Mouse (Mus musculus): ENCODE data around the gene Epha4.

Epha4 gene

GRCm38 (mm10) chr1:77514963-77515650 is at the start of gene Epha4:
Gene Epha4 (minus strand): TSS chr1:77515088.
- no peak for DNase-seq (ENCODE audit: extremely low read depth, insufficient read length, low spot score)

DNA sequence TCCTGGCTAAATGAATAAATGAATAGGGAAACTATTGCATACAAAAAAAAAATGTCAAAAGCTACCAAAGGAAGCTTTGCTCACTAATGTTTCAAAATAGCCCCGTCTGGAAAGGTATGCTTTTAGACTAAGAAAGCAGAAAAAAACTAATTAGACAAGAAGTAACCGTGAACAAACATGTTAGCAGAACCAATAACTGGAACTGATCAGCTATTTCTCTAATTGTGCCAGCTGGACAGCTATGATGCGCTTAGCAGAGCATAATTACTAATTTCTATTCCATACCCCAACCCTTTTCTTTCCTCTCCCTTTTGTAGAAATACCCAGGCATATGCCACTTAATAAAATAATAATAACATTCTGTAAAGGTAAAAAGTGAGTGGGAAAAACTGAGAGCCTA is 41.3 kb upstream of the Epha4 start:
- DNase-seq (ENCODE audit: extremely low read depth, insufficient read length, low spot score), result no peak

DNA sequence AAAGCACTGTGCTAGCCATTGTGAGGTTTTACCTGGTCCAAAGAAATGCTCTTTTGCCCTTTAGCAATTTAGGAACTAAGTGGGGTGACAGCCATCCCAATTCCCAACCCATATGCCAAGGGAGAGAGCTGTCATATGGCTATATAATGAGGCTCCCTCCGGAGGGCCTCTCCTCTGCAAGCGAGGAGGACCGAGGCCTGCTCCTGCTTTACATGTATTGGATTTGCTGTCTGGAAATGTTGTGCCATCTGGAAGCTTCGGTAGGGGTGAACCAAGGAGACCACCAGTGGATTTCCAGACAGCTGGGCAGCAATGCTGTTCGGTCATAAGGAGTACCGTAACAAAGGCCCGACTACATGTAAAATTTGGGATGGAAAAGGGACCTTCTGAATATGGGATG is 37.0 kb upstream of the Epha4 start:
- no peak for DNase-seq (ENCODE audit: extremely low read depth, insufficient read length, low spot score)

DNA sequence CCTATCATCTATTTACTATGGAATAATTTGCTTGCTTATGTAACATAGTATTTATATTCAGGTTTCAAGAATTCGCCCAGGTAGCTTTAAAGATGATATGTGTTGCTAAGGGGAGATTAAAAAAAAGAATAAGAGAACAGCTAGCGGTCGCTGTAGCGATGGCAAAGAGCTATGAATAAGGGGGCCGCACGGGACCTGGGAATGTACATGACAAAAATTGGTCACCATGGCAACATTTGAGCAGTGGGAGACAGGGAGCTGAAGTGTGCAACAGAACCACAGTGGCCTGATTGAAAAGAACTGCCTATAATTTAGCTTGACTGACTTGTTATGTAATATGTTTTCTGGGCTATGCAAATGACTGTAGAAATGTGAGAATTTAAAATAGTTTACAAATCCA is 30.8 kb upstream of the Epha4 start:
- DNase-seq (ENCODE audit: extremely low read depth, insufficient read length, low spot score), result no peak

DNA sequence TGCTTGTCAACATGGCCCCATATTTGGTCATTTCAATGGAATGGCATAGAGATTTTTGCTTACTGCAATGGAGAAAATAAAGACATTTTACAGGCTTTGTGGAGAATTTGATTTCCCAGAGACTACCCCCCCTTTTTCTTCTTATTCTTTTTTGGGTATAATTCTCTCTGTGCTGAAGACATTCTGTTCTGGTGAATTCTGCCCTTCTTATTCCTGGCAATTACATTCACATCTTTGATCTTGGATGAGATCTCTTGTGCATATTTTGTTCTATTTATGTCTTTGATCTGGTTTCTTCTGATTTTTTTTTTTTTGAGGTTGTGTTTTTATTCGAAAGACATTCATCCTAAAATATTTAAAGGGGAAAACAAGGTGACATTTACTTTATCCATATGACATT is 30.1 kb upstream of the Epha4 start:
- no peak for DNase-seq (ENCODE audit: extremely low read depth, insufficient read length, low spot score)

DNA sequence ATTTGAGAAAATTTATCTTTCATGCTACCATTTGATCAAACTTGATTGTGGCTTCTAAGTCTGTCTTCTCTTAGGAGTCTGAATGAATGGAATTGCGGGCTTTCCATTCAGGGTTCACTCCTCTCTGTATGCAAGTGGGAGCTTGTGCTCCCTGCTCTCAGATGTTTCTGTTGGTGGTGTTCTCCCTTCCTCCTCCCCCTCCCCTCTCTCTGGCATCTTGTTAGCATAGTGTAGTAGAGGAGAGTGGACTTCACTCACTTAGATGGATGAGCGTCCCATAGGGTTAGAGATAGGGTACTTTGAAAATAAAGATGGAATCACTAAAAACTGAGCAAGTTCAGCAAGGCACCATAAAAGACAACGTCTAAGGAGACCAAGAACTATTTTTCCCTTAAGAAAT is 29.4 kb upstream of the Epha4 start:
- DNase-seq (ENCODE audit: extremely low read depth, insufficient read length, low spot score), result no peak

DNA sequence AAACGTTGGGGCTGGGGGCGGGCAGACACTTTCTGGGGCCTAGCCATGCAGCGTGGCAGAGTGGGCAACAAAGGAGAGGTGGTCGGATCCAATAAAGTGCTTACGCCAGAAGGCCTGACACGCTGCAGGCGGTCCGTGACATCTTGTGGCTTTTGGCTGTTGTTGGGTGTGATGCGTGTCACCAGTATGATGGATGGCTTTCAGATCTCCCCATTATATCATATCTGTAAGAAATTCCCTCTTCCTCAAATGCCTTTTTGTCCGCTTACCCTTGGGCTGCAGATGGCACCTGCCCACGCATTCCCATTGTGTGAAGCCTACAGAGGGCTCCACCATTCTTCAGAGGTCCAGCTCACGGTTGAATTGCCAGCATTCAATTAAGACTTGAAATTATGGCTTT is 25.1 kb upstream of the Epha4 start:
- no peak for DNase-seq (ENCODE audit: extremely low read depth, insufficient read length, low spot score)

GRCm38 (mm10) chr1:77538559-77538958 is 23.7 kb upstream of the Epha4 start:
- DNase-seq (ENCODE audit: extremely low read depth, insufficient read length, low spot score), result no peak

DNA sequence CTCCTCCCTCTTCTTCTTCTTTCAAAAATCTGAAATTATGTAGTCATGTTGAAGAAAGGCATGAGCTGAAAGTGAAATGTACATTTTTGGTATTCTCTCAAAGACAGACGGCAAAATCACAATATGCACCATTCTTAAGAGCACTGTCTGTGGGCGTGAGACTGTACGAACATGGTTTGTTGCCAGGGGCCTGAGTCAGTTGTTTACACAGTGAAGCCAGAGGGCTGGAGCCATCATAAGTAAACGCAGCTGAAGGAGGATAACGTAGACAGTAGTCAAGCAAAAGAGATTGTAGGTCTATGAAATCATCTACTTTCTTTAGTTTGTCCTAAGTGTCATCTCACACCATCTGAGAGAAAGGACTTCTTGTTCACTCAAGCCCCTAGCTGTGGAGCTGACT is 21.0 kb upstream of the Epha4 start:
- DNase-seq (ENCODE audit: extremely low read depth, insufficient read length, low spot score), result no peak

DNA sequence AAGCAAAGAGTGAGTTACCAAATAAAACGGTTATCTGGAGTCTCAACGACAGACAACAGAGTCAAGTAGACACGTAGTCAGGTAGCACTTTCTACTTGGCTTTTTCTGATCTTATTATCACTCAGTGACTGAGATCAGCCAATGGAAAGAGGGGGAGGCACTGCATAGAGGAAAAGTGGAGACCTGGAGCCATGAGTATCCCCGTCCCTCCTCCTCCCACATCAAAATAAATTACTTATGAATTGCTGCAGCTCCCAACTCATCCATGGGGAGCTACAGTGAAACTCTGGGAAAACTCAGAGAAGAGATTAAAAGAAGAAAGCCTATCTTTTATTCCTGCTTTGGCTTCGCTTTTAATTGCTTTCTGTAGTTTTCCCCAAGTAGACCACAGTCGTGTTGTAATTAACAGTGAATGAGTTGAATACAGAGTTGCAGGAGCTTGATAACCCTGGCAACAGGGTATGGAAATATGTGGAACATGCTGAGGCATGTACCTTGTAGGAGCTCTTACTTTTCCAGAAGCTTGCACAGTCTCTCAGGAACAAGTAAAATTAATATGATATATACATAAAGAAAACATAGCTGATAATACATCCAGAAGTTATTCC is 17.8 kb upstream of the Epha4 start:
- no peak for DNase-seq (ENCODE audit: extremely low read depth, insufficient read length, low spot score)

DNA sequence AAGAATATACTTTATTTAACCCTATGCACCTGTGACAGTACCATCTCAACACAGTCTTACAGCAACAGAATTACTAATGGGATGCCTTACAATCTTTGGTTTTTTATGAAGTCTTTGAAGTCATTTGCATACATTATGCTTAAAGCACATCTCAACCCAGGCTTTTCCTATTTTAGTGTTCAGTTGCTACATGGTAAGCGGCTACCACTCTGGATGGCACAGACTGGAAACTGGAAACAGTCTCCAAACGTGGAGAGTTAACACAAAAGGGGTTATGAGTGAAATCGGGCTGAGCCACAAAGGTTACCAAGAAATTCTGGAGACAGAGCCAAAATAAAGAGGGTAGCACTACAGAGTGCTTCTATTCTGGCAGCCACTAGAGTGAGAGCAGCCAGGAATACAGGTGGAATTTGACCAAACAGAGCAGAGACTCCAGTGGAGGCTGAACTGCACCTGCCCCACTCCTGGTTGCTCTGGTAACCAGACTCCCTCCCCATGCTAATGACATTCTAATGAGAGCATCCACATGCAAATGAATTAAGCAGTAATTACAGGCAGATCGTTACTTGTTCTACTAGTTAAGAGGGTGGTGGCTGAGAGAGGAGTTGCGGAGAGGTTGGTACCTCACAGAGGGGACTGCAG is 17.2 kb upstream of the Epha4 start:
- no peak for DNase-seq (ENCODE audit: extremely low read depth, insufficient read length, low spot score)

GRCm38 (mm10) chr1:77525082-77525481 is 10.2 kb upstream of the Epha4 start:
- DNase-seq (ENCODE audit: extremely low read depth, insufficient read length, low spot score), result no peak

- no peak for DNase-seq (ENCODE audit: extremely low read depth, insufficient read length, low spot score)
Measured at GRCm38 (mm10) chr1:77523354-77523753, 8.5 kb upstream of the Epha4 start.

GRCm38 (mm10) chr1:77521640-77522539 is 7.0 kb upstream of the Epha4 start:
- no peak for DNase-seq (ENCODE audit: extremely low read depth, insufficient read length, low spot score)

DNA sequence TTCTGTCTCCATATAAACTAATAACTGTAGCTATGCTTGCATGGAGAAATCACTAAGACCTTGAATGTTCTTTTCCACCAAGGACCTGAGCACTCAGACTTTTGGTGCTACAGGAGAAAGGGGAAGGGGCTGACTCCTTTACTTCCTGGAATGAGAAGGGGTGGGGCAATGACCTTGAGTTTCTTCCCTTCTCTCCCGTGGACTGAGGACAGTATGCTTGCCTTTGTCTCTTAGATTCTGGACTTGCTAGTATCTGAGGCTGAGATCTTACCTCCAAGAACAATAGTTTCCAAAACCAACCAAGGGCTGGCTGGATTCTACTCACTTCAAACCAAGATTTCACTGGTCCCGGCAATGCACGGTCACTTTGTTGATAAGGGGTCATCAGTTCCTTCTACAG is 3.8 kb upstream of the Epha4 start:
- DNase-seq (ENCODE audit: extremely low read depth, insufficient read length, low spot score), result no peak

DNA sequence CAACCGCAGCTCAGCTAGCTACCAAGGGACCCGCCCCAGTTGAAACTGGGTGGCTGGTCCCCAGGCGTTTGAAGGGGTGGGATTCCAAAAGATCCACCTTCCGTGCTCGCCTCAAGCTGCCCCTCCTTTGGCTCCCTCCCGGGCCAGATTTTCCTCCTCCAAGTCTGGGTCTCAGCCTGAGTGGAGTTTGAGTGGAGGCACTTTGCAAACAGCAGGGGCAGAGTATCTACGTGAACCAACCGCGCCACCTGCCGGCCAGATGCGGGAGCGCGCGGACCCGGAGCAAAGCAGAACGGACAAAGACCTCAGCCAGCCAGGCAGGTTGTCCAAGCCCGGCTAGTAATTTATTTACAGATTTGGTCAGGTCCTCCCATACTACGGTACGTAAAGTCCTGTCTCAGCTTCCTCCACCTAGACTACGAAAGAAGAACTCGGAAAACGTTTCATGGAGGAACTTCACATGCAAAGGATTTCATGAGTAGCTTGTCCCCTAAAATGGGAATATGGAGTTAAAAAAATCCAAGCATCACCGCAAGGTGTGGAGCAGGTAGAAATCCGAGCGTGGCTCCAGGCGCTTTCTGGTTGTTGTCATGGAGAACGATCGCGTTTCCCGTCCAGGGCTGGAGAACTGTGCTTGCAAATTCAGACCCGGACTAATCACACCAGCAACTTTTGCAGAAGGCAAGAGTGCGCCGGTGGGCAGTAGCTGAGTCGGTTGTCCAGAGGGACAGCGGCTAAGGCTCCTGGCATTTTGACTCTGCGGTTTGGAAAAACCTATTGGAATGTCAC is 1.5 kb upstream of the Epha4 start:
- peak; percentile 51 for DNase-seq (ENCODE audit: extremely low read depth, insufficient read length, low spot score)

DNA sequence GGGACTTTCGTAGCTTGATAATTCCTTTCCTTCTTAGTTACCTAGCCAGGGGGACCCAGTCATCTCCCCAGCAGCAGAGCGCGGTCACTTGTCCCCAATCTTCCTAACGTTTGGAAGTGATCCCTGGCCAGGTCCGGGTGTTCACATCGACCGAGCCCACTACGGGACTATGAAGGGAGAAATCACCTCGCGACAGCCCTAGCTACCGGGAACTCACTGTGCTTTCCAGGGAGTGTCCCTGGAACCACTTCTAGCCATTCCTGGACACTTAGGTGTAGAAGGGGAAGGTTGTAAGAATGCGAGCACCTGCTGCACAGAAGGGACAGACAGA is 728 bp upstream of the Epha4 start:
- DNase-seq (ENCODE audit: extremely low read depth, insufficient read length, low spot score), result no peak

- DNase-seq (ENCODE audit: extremely low read depth, insufficient read length, low spot score), result no peak
Measured at GRCm38 (mm10) chr1:77514325-77514962, 444 bp downstream of the Epha4 start.

GRCm38 (mm10) chr1:77513959-77514324 is 946 bp downstream of the Epha4 start:
- DNase-seq (ENCODE audit: extremely low read depth, insufficient read length, low spot score), result no peak

- no peak for DNase-seq (ENCODE audit: extremely low read depth, insufficient read length, low spot score)
Measured at GRCm38 (mm10) chr1:77513411-77513941, 1.4 kb downstream of the Epha4 start.

Measured in 3134 (cell line).